Mouse (Mus musculus): Measurements from ENCODE around the gene Gm20388.

DNA sequence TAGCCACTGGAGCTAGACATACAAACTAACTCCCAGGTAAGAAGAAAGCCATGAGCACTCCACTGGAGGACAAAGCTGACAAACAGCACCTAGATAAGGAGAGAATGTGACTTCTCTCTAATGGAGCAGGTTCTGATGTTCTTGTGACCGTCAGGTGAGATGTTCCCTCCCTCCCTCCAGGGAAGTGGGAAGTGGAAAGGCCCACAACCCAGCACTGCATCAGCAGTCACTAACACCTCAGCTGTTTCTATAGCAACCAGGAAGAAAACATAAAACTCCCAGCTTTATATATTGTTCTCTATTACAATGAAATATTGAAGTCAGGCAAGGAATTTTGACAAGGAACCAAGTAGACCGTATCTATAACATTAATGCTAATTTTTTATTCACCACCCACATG lies 3109.4 kb downstream of the Gm20388 start:
- TF ChIP-seq EP300 (optimal IDR thresholded peaks at IDR 0.05) (no peak), CTCF (IDR thresholded peaks at IDR 0.05; ENCODE audit: low read depth) (no peak)
